Mouse (Mus musculus) forebrain, embryonic 11.5 days (tissue): ENCODE data around the gene Mark3. TPM values are rescaled to one million over a fixed set of nuclear protein-coding genes. Genes with fewer than 3 reads are reported as not detected.

Source experiments
- polyA plus RNA-seq: library from polyadenylated mRNA; unstranded; fragments of >200 nt; fragmentation: Nextera tagmentation; extraction: Ambion mirVana; gene quantifications from 2 replicates; pipeline ENCODE4 v1.2.1, GENCODE M21; 2014

The Mark3 gene
- polyA plus RNA-seq, 1 experiment from 2014 or later, result 69.1 TPM

Other genes with a start within 250 kb of the Mark3 start
- gene Cdc42bpb, start 196.8 kb upstream of the Mark3 start, polyA plus RNA-seq, result 42.7 and 44.0 TPM in 2 replicates
- not detected in 2 replicates for gene Lbhd2, start 167.7 kb upstream of the Mark3 start, polyA plus RNA-seq
- gene Exoc3l4, start 157.5 kb upstream of the Mark3 start, polyA plus RNA-seq, result 3.0 and 3.3 TPM in 2 replicates
- 1.5 and 2.0 TPM in 2 replicates for gene Tnfaip2, start 132.1 kb upstream of the Mark3 start, polyA plus RNA-seq
- 4.7 and 5.0 TPM in 2 replicates for gene Gm266, start 88.7 kb upstream of the Mark3 start, polyA plus RNA-seq
- 673 and 736 TPM in 2 replicates for gene Eif5, start 36.5 kb upstream of the Mark3 start, polyA plus RNA-seq
- gene Ckb, start 97.8 kb downstream of the Mark3 start, polyA plus RNA-seq, result 2,325 and 2,523 TPM in 2 replicates
- 12.9 and 15.6 TPM in 2 replicates for gene Trmt61a, start 103.6 kb downstream of the Mark3 start, polyA plus RNA-seq
- gene Bag5, start 138.7 kb downstream of the Mark3 start, polyA plus RNA-seq, result 65.2 and 67.7 TPM in 2 replicates
- gene Apopt1, start 138.7 kb downstream of the Mark3 start, polyA plus RNA-seq, result 55.4 and 55.5 TPM in 2 replicates
- 226 and 247 TPM in 2 replicates for gene Klc1, start 184.3 kb downstream of the Mark3 start, polyA plus RNA-seq
- 19.6 and 20.1 TPM in 2 replicates for gene Xrcc3, start 239.3 kb downstream of the Mark3 start, polyA plus RNA-seq
- gene Zfyve21, start 239.6 kb downstream of the Mark3 start, polyA plus RNA-seq, result 66.5 and 68.4 TPM in 2 replicates